Mouse (Mus musculus): Measurements from ENCODE around the gene Slc22a18.
A peak's percentile ranks its signal among the peaks of the same experiment; 100 is the strongest.

The Slc22a18 gene

DNA sequence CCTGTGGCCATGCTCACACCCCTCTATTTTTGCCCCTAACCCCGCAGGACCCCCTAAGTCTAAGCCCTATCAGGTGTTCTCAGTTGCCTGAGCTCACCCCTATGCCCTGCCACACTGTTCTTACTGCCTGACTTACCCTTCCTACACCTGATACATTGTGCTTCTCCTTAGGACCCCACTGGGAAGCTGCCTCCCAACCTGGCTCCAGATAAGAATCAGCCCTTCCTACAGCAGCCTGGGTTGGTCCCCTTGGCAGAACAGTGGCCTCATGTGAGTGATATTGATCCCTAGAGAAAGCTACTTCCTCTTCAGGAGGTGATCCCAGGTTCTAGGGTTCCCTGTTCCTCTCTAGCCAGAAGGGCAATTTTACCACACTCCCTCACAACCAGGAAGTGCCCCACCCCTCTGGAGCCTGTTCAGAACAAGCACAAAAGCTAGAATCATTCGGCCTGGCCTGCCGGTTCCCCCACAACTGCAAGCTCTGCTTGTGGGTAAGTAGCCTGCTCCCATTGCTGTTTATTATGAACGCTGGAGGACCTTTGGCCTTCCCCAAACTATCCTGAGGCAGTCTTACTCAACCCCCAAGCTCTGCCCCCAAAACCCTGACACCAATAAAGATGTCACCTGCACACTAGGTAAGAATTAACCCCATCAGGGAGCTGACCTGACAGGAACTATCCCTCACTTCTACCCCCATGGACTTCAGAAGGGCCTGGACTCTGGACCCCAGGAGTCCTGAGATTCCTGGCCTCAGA is at the start of gene Slc22a18:
Slc22a18 (plus strand) TSS at position 390 of the 755 bp plus-strand sequence.
- DNase-seq (ENCODE audit: low spot score in 2 of 2) = no peak

DNA sequence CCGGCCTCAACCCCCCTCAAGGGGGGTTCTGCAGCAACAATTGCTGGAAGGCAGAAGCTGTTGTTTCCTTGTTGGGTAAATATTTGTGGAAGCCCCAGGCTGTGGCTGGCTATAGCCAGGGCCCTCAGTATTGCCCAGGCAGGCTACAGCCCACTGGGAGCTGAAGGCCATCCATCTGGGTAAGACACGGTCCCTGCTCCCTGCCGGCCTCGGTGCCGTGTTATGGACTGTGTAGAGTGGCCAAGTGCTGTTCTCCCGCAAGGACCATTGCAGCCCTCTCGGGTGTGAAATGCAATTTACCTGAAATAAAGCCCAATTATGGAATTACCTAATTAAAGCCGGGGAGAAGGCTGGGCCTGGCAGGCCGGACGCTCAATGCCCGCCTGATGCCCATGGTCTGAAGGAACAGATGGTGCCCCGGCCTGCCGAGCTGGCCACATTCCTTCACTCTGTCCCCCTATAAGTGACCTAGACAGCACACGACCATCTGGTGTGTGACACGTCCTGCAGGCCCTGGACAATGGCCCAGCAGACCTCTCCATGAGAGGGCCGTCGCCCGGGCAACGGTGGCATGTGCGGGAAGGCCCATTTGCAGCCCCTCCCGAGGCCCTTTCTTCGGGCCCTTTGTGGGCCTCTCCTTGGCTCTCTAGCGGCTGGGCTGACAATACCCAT is 45.3 kb upstream of the Slc22a18 start:
- DNase-seq (ENCODE audit: low spot score in 2 of 2) = no peak

DNA sequence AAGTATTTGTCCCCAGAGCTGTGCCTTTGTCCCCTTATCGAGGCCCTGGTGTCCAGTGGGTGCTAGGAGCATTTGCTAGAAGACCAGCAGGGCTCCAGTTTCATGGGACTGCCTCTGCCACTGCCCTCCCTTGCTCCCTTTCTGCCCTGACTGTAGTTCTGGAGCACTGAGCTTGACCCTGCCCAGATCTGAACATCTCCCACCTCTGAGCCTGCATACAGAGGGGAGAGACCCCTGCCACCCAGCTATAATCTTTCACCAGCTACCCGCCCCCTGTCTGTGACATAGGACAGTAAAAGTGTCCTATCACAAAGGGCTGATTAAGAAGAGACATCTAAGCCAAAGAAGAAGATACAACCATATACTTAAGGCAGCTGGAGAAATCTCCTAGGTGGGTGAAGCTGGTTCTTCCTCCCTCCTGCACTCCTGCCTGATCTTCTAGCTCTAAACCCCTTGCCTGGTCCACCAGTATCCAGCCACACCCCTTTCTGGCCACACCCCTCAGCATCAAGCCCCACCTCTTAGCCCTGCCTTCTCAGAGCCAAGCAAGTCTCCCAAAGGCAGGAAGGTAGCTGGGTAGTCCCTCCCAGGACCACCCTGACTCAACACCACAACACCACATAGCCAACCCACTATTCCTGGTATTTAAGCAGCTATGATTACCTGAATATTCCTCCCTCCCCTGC is 44.6 kb upstream of the Slc22a18 start:
- no peak for DNase-seq (ENCODE audit: low spot score in 2 of 2)

DNA sequence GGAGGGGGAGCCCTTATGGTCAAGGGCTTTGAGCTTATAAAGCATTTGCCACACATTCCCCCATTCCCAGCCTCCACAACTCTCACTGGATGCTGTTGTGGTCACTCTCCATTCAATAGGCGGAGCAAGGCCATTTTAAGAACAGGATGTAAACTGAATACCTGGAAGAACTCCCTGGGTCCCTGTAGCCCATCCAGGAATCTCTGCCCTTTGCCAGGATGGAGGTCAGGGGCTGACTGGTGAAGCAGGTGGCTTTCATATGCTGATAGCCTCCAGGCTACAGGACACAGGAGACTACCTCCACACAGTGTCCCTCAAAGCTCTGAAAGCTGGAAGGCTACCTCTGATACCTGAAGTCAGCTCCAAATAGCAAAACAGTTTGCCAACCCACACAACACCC is 40.9 kb upstream of the Slc22a18 start:
- DNase-seq (ENCODE audit: low spot score in 2 of 2) = no peak

DNA sequence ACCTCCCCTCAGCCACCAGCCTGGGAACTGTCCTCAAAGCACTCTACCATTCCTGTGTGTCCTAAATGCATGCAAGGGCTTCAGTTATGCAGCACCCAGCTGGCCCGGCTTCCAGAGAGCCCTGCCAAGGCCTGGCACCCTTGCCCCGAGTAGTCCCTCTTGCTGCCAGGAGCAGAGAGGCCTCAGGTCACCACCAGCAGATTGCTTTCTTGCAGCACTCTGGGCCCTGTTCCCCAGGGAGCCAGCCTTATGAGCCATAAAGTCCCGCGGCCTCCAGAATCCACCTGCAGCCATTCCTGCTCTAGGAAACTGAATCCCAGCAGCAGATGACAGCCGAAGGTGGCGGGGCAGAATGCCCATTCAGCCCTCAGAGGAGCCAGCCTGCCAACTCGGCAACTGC is 40.2 kb upstream of the Slc22a18 start:
- DNase-seq (ENCODE audit: low spot score in 2 of 2) = no peak

DNA sequence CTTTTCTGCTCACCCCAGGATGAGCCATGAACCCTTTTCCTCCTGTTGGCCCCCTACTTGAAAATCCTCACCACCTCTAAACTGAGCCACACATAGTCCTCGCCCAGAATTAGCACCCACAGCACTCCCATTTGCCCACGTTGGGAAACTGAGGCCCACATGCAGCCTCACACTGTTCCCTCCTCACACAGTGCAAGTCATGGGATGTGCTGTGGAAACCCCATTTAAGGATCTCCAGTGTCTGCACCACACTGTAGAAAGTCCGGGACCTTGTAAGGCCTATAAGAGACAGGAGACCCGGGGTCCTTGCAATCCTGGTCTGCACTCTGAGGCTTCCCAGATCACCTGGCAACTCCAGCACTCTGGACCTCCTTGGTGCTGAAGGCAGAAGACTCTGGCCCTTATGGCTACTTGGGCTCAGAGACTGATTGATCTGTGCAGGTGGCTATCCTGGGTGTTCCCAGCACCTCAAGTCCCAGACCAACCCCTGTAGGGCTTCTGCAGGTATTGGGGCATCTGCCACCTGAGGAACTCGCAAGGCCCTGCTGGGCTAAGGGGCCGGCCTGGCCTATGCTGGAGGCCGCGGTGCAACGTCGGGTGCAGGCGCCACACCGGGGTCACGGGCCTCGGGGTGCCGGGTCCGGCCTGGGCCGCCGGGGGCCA is 36.2 kb upstream of the Slc22a18 start:
- DNase-seq (ENCODE audit: low spot score in 2 of 2) = no peak

DNA sequence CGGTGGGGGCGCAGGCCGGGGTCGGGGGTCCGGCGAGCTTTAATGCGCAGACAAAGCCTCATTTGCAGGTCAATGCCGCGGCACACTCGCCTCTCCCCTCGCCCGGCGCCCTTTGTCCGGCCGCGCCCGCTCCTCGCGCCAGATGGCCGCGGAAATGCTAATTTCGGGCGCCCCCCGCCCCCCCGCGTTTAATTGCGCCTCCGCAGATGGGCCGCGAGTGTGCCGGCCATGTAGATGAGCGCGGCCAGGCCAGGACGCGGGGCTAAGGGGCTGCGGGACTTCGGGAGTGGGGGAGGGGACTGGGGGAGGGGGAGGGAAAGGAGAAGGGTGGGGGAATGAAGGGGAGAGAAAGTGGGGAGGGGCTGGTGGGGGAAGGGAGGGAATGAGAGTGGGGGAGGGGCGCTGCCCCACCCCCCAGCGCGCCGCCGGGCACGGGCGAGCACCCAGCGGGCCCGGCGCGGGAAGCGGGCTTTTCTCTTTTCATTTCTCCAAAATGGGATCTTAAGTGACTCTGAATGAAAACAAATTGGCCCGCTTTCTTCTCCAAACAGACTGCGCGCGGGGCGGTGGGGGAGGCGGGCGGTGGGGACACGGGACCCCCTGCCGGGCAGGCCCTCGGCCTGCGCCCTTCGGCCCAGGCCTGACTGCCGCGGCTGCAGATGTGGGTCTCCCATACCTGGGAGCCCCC is 35.5 kb upstream of the Slc22a18 start:
- DNase-seq (ENCODE audit: low spot score in 2 of 2) = no peak

DNA sequence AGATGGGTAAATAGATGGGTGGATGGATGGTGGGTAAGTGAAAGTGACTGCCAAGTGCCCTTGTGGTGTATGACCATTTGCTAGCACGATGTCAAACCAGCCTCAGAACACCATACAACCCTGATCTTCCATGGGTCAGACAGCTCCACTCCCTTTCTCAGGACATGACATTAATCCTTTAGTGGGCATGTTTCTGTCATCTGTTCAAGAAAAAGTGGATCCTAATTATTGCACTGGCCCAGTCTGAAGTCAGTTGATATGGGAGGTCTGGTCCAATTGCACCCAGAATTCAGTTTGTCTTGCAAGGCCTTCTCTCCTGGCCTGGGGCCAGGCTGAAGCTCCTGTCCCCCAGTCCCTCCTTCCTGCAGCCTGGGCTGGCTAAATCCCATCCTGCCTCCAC is 34.6 kb upstream of the Slc22a18 start:
- no peak for DNase-seq (ENCODE audit: low spot score in 2 of 2)

DNA sequence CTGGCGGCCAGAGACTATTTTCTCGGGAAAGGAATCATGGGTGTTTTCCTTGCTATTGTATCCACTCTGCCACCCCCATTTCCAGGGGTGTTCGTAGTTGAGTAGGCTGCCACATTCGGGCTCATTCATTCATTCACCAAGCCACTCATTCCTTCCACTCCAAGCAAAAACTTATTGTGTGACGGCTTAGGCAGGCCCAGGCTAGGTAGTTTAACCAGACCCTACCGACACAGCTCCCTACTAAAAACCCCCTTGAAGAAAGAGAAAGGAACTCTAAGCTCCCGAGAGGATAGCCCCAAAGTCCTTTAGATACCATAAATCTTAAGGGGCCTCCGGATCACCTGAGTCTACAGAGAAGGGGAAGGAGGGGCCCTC is 29.0 kb upstream of the Slc22a18 start:
- no peak for DNase-seq (ENCODE audit: low spot score in 2 of 2)

DNA sequence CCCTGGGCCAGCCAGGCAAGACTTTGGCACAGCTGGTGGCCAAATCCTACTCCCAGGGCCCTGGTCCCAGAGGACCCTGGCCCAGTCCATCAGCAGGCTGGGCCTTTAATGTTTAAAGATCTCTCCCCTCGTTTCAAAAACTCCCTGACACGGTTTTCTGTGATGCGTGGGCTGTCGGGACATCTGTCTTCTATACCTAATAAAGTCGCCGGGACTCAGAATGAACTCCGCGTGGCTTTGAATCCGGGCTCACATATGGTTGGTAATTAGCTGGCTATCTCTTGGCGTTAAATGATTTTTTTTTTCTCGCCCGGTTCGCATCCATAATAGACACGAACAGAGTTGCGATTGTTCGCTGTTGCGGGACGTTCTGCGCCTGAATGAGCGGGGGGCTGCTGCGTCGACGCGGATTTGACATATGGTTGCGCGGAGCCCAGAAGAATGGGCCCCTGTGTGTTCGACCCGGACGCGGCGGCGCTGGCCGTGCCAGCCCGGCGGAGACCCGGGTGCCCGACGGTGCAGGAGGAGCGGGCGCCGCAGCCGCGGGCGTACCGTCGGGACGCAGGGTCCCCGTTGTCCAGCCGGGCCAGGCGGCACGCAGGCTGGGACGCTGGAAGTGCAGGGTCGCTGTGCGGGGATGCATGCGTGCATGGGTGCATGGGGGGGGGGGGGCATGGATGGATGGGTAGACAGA is 28.4 kb upstream of the Slc22a18 start:
- DNase-seq (ENCODE audit: low spot score in 2 of 2) = no peak

DNA sequence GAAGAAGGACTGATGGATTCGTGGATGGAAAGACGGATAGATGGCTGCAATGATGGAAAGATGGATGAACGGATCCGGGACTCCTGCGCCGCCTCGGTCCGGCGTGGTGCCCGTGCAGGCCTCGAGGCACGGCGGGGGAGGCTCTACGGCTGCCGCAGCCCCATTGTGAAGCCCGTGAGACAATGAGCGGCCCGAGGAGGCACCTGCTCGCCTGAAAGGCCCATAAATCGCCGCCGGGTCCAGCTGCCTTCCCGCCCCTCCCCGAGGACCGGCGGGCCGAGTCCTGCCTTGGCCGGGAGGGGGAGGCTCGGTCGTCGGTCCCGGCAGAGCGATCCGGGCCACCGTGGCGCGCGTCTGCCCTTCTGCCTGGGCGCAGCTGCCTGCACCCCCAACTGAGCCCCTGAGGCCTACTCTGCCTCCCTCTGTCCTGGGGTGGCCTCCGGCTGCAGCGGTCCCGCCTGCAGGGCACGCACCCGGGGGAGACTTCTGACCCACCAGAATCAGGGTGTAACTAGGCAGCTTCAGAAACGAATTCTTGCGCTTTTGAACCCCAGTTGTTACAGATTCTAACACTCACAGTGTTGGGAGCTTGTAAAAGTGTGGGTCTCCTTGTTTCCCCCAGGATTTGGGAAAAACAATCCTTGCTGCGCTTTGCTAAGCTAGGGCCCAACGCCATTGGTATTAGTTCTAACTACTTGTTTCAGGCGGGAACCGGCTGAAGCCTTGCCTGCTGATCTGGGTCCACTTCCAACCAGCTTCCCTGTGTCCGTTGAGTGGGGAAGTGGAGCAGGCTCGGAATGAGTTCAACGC is 27.7 kb upstream of the Slc22a18 start:
- DNase-seq (ENCODE audit: low spot score in 2 of 2) = no peak

DNA sequence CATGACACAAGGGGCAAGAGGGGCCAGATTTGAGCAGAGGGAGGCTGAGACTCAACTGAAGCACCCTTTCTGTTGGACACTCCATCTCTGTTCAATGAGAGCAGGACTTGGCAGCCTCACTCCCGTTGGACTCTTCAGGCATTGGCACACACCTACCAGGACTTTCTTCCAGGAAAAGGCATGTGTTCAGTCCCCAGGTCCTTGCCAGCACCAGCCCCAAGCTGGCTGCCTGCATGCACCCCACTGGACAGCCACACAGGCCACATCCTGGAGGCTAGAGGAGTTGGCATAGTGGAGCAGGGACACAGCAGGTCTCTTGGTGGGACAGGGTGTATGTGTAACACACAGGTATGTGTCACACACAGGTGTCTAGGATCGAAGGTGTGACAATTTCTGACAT is 26.4 kb upstream of the Slc22a18 start:
- DNase-seq (ENCODE audit: low spot score in 2 of 2) = no peak

DNA sequence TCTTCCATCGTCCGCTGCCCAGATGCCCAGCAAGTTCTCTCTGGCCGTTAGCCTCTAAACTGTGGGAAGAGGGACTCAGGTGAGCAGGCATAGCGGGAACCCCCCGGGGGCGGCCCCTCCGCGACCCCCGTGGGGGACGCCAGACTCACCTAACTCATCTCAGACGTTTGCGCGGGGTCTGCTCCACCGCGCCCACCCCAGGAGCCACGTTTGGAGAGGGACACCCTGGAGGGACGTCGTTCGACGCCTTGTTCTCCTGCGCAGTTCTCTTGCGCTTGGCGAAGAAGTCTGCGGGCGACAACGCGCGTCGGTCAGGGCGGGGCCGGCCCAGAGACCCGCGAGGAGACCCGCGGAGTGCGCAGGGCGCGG is 14.6 kb upstream of the Slc22a18 start:
- DNase-seq (ENCODE audit: low spot score in 2 of 2) = no peak

DNA sequence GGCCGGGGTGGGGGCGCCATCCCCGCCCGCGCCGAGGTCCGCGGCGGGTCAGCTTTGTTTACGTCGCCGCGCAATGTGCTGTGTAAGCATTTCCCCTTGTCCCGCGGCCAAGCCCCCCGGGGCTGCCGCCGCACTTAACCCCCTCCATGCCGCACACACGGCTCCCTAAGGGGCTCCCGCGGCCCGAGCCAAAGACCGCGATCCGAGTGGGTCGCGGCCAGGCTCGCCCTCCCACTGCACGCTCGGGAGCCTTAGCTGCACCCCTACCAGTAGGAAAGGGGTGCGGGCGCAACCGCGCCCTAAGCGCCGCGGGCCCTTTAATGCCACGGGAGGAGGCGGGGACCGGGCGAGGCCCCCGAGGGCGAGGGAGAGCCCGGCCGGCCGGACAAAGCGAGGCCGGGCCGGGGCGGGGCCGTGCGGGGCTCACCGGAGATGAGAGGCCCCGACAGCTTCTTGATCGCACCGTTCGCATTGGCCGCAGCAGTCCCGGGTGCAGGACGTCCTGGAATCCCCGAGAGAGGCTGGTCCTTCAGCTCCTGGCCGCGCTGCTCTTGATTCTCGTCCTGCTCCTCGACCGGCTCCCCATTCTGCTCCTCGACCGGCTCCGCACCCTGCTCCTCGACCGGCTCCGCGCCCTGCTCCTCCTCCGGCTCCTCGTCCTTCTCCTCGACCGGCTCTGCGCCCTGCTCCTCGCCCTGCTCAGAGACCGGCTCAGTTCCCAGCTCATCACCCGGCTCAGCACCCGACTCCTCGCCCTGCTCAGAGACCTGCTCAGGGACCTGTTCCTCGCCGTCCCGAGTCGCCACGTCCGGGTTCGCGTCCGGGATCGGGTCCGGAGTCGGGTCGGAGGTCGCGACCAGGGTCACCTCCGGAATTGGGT is 14.0 kb upstream of the Slc22a18 start:
- no peak for DNase-seq (ENCODE audit: low spot score in 2 of 2)

DNA sequence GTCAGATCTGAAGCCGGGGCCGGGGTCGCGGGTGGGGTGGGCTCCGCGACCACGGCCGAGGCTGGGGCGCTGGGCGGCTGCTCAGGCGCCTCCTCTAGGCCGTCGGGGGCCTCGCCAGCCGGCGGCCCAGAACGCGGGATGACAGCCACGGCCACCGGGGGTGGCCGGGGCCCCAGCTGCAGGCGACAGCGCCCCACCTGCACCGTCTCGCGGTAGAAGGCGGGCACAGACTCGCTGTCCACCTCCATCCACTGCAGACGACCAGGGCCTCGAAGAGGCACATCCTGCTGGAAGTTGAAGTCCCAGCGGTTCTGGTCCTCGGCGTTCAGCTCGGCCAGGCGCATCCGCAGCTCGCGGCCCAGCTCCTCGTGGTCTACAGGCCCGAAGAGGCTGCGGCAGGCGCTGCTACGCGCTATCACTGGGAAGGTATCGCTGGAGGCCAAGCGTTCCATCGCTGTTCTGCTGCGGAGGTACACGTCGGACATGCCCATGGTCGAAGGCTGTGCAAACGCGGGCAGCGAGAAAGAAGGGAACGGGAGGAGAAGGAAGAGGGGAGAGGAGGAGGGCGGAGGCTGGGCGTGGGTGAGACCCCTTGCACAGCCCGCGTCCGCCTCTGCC is 13.2 kb upstream of the Slc22a18 start:
- no peak for DNase-seq (ENCODE audit: low spot score in 2 of 2)

DNA sequence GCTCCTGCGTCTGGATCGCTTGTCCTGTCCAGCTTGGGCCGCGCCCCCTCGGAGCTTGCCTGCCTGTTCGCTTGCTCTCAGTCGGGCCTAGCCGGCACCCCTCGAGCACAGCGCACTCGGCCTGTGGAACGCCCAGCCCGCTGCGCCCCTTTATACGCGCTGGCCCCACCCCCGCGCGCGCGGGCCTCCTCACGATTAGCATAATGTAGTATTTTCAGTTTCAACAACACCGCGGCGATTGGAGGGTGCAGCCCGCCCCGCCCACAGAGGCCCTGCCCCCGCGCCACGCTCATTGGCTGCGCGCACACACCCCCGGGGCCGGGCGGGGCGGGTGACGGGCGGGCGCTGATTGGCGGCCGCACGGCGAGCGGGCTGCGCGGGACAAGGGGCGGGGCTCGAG is 12.7 kb upstream of the Slc22a18 start, which contains the start of gene Cdkn1c:
Cdkn1c (minus strand) TSS at position 177 of the 400 bp plus-strand sequence.
- DNase-seq (ENCODE audit: low spot score in 2 of 2) = peak; percentile 69 to 73

DNA sequence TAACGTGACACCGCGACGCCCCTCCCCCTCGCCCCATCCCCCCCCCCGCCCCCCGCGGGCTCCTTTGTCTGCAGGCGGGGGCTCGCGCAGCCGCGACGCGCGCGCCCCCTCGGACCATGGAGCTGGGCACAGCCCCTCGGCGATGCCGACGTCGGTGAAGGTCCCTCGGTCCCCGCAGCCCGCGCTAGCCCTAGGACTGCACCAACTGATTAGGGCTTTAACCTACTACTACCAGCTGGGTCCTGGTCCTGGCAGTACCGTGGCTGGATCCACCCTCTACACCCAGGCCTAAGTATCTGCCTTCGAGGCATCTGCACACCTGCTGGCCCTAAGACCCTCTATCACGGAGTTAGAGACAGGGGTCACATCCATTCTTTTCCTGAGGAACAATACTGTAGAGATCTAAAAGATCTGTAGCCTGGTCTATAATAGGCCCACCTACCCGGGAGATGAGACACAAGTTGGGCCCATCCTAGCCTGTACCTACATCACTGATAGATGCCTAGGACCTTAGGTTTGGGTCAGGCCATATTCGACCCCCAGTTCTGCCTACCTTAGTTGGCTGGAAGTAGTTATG is 12.2 kb upstream of the Slc22a18 start:
- no peak for DNase-seq (ENCODE audit: low spot score in 2 of 2)

DNA sequence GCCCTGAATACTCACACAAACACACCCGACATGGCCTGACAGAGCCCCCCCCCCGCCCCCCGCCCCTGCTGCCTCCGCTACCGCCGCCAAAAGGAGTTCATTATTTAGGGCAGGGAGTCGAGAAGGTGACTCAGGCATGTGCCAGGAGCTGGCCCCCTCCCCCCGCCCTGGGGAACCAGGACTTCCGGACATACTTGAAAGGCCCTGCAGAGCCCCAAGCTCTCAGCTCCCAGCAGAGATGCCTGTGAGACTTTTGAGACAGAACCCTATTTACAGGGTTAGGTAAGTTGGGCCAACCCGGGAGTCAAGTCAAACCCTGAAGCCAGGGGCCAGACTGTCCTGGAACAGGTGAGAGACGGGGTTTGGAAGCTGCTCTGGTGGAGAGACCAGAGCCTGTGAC is 11.6 kb upstream of the Slc22a18 start:
- no peak for DNase-seq (ENCODE audit: low spot score in 2 of 2)

DNA sequence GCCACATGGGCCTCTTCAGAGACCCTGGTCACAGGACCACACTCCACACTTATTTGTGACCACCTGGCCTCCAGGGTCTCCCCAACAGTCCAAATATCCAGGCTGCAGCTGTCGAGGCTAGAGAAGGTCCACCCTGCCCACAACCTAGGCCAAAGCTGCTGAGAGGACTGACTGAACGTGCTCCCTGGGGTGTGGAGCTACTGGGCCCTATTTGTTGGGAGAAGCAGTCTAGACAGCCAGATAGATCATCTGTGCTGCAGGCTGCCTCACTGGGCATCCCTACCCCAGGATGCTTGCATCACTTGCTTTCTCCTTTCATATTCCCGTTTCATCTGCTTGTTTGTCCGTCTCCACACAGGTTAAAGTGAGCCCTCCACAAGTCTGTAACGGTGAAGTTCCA is 11.0 kb upstream of the Slc22a18 start:
- no peak for DNase-seq (ENCODE audit: low spot score in 2 of 2)
